Mouse (Mus musculus) cerebellum, adult 2 months (tissue): Measurements from ENCODE around the gene Lmbrd2. TPM values are rescaled to one million over a fixed set of nuclear protein-coding genes. Genes with fewer than 3 reads are reported as not detected.

Experiments used
- DNase-seq, 2 experiments: peaks; one replicate each; pipeline ENCODE4 v3.0.0; 2021
- H3K27ac ChIP-seq: fragments of 200-500 bp; 2 replicates; pipeline ENCODE4 v1.5.1; 2012; ENCODE audit warnings: low read length, control low read depth, inconsistent platforms; ENCODE audit not compliant: insufficient read depth
- H3K27me3 ChIP-seq: fragments of 200-500 bp; 2 replicates; pipeline ENCODE4 v1.6.1; 2012; ENCODE audit warnings: inconsistent platforms, mild to moderate bottlenecking, low read length, moderate library complexity; ENCODE audit not compliant: control insufficient read depth, insufficient read depth
- H3K4me1 ChIP-seq: fragments of 200-500 bp; 2 replicates; pipeline ENCODE4 v1.6.1; 2011; ENCODE audit warnings: low read length; ENCODE audit not compliant: control insufficient read depth, insufficient read depth
- H3K4me3 ChIP-seq: fragments of 200-500 bp; replicated peaks from 2 replicates; pipeline ENCODE3; 2011; ENCODE audit warnings: mild to moderate bottlenecking, low read depth, low read length, control low read depth; ENCODE audit not compliant: insufficient read depth
- CTCF ChIP-seq: fragments of 200-500 bp; IDR thresholded peaks from 2 replicates; pipeline ENCODE4 v1.5.1; 2011; ENCODE audit warnings: low read depth, mild to moderate bottlenecking, control low read depth, low read length, moderate library complexity, borderline replicate concordance; ENCODE audit not compliant: insufficient read depth
- POLR2A ChIP-seq: fragments of 200-500 bp; IDR thresholded peaks from 2 replicates; pipeline ENCODE4 v1.6.1; 2011; ENCODE audit warnings: low read length, control low read depth, borderline replicate concordance; ENCODE audit not compliant: insufficient read depth
- WGBS: fragments of 180-500 bp; shearing (Covaris S2); methylation state at CpG from one replicate; pipeline ENCODE4 v1.1.7; 2018; 5-methylcytosine and 5-hydroxymethylcytosine counted together
- polyA plus RNA-seq: library from polyadenylated mRNA; depleted of rRNA; stranded (reverse); fragments of >200 nt; gene quantifications from 2 replicates; pipeline ENCODE4 v1.2.3, GENCODE M21; 2012; rRNA removed

Gene Lmbrd2
- polyA plus RNA-seq = 16.4 and 17.0 TPM in 2 replicates

DNA sequence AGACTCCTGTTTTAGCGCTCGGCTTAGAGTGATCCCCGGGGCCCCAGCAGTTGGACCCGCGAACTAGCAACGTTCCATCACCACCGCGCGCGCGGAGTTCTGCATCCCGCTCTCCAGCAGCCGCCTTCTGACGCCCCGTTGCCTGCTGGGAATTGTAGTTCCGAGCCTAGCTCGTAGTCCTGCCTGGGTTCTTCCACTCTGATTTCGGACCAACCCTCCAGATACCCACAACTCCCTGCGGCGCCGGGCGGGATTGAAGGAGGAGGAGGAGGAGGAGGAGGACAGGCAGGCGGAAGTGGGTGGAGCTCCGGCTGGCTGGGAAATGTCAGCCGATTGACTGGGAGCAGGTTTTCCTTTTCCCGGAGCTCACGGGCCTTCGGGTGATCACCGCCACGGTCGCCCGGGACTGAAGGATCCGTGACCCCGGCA is at the start of gene Lmbrd2:
Lmbrd2 (plus strand) TSS at position 299 of the 429 bp plus-strand sequence.
- TF ChIP-seq CTCF (no peak), POLR2A (peak; percentile 55; the same call in 1 of the 2 replicates)
- DNase-seq = peak; percentile 97 to 98
- Histone ChIP-seq H3K4me3 (peak within 1 kb of the TSS; percentile 78), H3K4me1 (peaks cover 3% of the 10 kb centered on the region), H3K27me3 (no peaks in the 10 kb centered on the region), H3K27ac (peak within 1 kb of the TSS; percentile 44)
- WGBS = under 1% methylated on average over 34 of the region's 34 CpGs

DNA sequence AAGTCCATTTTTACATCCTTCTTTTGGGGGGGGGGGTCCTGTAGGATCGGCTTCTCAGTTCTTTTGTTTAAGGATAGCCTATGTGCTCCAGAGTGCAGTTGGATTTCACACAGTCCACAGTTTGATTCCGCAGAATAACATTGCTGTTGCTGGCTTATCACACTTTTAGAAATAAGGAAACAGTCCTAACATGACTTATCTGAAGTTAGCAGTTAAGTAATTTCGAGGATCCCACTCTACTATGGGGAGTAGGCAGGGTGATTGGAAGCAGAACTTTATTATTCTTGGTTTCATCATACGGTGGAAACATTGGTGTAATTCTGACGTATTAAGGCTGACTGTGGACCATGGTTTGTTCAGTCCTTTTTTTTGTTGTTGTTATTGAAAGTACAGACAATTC is 49.7 kb upstream of the Lmbrd2 start:
- TF ChIP-seq POLR2A (no peak), CTCF (no peak)
- H3K27ac ChIP-seq = no peak overlapping the region
- 97% methylated on average over 5 of the region's 5 CpGs for WGBS
- no peak overlapping the region for H3K4me3 ChIP-seq
- no peak for DNase-seq
- H3K4me1 ChIP-seq = 0 out of 2 replicates have a peak, but pooled peaks cover 7% of the 10 kb centered on the region
- H3K27me3 ChIP-seq = no peaks in the 10 kb centered on the region

DNA sequence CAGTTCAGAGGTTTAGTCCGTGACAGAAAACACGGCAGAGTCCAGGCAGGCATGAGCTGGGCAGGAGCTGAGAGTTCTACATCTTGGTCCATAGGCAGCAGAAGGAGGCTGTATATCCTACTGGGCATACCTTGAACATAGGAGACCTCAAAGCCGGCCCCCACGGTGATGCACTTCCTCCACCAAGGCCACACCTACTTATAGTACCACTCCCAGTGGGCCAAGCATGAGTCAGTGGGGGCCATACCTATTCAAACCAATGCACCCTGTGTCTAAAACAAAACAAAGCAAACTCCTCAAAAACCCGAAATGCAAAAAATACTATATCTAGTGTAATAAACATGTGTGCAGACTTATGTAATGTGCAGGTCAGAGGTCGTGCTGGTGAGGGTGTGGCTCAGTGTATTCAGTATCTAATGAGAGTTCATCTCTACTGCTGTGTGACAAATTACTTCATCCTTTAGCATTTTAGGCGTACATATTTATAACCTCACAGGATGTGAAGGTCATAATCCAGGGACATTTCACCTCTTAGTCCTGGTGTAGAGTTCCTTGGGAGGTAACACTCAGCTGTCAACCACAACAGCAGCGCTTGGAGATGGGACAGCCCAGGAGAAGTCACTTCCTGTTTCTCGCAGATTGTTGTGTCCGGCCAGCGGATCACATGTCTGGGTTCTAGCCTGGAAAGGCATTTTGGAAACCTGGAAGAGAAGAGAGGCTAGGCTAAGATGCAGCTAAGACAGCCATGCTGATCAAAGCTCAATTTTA is 46.6 kb upstream of the Lmbrd2 start:
- WGBS = 75% methylated on average over 11 of the region's 11 CpGs
- Histone ChIP-seq H3K27ac (no peak overlapping the region), H3K4me3 (no peak overlapping the region), H3K27me3 (no peaks in the 10 kb centered on the region), H3K4me1 (0 out of 2 replicates have a peak, but pooled peaks cover 7% of the 10 kb centered on the region)
- TF ChIP-seq POLR2A (no peak), CTCF (no peak)
- DNase-seq = no peak

DNA sequence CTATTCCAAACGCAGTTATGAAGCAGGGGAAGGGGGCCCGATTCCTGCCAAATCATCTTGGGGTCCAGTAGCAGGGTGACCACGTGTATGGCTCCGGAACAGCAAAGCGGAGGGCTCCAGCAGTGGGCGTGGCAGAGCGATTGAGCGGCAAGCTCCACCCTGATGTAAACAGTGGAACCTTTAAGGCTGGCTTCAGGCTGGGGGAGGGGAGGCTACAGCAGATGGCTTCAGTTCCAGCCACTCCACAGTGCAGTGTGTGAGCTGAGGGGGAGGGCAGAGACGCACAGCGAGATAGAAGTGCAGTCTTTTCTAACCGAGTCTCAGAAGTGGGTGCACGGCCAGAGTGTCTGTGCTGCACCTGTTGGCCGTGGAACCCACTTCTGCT is 46.0 kb upstream of the Lmbrd2 start:
- H3K27ac ChIP-seq = no peak overlapping the region
- WGBS = 9% methylated on average over 13 of the region's 13 CpGs

DNA sequence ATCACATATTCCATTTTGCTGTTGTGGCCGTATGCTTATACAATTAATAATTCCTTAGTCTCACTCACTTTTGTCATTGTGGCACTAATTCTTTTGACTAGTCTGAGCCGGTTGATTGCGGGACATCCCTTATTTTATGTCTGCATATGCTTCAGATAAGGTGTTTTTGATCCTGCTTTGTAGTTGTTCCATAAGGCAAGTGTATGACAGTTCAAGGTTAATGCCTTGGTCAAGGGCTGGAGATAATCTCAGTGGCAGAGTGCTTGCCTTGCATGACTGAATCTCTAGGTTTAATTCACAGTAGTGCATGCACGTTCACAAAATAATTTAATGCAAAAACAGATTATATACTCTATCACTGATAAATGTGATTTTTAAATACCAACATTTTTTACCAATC is 43.5 kb upstream of the Lmbrd2 start:
- no peak for DNase-seq
- no peak overlapping the region for H3K27ac ChIP-seq
- H3K4me3 ChIP-seq = no peak overlapping the region
- WGBS = 93% methylated on average over 4 of the region's 4 CpGs
- no peak for TF ChIP-seq CTCF
- no peak for TF ChIP-seq POLR2A
- no peaks in the 10 kb centered on the region for H3K27me3 ChIP-seq
- 0 out of 2 replicates have a peak, but pooled peaks cover 7% of the 10 kb centered on the region for H3K4me1 ChIP-seq

More for the DNA sequence above, 46.0 kb upstream of the Lmbrd2 start:
- TF ChIP-seq CTCF (no peak), POLR2A (no peak)
- H3K4me1 ChIP-seq = 0 out of 2 replicates have a peak, but pooled peaks cover 7% of the 10 kb centered on the region
- peak; percentile 39 to 46 for DNase-seq
- no peak overlapping the region for H3K4me3 ChIP-seq
- no peaks in the 10 kb centered on the region for H3K27me3 ChIP-seq

DNA sequence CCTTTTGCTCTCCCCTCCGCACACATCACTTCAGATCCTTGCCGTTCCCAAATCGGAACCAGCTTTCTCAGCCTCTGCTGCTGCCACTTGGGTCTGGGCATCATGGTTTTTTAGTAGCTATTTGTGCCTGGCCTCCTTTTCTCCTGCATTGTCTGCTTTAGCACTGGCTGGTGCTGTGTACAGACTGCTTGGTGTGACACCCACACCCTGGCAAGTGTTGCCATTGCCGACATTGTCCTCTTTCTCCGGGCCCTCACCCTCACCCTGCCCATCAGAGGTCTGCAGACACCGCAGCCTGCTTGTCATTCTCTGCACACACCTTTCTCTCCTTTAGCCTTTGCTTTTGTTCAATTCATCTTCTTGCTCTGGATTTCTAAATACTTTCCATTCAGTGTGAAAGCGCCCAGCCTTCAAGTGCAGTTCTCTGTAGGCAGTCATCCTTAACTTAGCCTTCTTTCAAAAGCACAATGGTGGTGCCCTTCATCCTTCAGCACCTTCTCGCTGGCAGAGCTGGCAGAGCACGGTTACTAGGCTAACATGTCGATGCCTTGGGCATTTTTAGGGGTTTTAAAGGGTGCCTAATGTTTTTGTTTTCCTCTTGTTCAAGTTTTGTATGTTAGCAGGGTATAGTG is 39.8 kb upstream of the Lmbrd2 start:
- no peak for TF ChIP-seq CTCF
- TF ChIP-seq POLR2A = no peak
- no peaks in the 10 kb centered on the region for H3K27me3 ChIP-seq
- H3K4me3 ChIP-seq = no peak overlapping the region
- 80% methylated on average over 10 of the region's 10 CpGs for WGBS
- no peaks in the 10 kb centered on the region for H3K4me1 ChIP-seq
- no peak for DNase-seq
- H3K27ac ChIP-seq = no peak overlapping the region

DNA sequence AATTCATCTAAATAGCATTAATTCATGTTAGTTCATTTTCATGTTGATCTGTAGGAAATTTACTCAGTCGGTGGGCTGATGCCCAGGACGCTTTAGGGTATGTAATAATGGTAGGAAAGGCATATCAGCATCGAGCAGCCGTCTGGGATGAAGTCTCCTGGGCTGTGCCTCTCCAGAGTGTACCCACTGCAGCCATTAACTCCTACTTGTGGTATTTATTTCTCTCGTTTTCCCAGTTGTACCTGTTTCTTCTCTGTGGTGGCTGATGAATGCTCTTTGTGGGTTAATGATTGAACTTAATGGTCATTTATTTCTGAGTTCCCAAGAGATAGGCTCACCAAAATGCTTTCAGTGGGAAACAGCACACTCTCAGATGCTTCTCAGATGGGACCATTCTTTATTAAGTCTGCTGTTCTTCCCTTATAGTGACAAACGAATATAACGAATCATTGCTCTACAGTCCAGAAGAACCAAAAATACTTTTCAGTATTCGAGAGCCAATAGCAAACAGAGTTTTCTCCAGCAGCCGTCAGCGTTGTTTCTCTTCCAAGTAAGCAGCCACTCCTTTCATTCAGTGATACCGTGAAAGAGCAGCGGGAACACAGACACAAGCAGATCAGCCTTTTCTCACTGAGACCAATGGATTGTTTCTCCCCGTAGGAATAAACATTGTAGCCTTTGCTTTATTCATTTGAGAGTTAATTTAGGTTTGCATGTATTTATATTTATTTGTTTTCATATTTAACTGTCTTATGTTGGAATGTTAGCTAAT is 33.9 kb upstream of the Lmbrd2 start:
- TF ChIP-seq POLR2A (no peak), CTCF (no peak)
- no peak for DNase-seq
- WGBS = 84% methylated on average over 13 of the region's 13 CpGs

DNA sequence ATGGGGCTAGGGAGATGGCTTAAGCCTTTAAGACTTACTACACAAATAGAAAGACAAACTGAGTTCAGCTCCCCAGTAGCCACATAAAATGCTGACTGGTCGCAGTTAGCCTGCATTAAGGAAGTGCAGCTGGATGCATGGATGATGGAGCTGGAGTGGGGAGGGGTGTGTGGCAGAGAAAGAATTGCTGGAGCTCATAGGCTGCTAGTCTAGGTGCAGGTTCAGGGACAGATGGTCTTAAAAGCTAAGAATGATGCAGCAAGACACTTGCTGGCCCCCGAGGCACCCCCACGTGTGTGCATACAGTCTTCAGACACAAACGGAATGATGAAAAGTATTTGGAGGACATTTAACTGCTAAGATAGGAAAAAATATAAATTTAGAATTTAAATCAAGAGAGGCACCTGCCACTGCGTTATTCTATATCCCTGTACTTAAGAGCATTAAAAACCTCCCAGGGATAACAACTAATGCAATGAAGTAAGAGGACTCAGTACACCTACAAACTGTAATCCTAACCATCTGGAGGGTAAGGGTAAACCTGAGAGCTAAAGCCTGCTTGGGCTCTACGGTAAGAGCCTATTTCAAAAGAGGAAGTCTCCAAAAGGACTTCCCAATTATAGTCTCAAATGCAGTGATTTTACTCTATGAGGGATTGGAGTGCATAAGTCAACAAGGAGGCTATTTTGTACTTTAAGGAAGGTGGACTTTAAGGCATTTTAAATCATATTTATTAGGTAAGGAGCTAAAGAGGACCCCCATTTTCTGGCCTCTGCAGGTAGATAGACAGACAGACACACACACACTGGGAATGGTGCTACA is 29.6 kb upstream of the Lmbrd2 start:
- Histone ChIP-seq H3K27ac (no peak overlapping the region), H3K4me3 (no peak overlapping the region), H3K4me1 (no peaks in the 10 kb centered on the region), H3K27me3 (no peaks in the 10 kb centered on the region)
- TF ChIP-seq POLR2A (no peak), CTCF (no peak)
- 79% methylated on average over 6 of the region's 6 CpGs for WGBS
- no peak for DNase-seq

More for the DNA sequence above, 33.9 kb upstream of the Lmbrd2 start:
- Histone ChIP-seq H3K27ac (no peak overlapping the region), H3K27me3 (no peaks in the 10 kb centered on the region), H3K4me1 (no peaks in the 10 kb centered on the region), H3K4me3 (no peak overlapping the region)
